Mouse (Mus musculus): ENCODE data around the gene D5Ertd579e. TPM values are rescaled to one million over a fixed set of nuclear protein-coding genes. Genes with fewer than 3 reads are reported as not detected.
"Not testable (repeated sequence)": the region's sequence is repeated elsewhere in the genome, so short reads cannot be mapped to it uniquely, and the experiment has no call there.

Gene D5Ertd579e
- total RNA-seq, 2 experiments from 2014 or later = 20.0 to 36.0 TPM

DNA sequence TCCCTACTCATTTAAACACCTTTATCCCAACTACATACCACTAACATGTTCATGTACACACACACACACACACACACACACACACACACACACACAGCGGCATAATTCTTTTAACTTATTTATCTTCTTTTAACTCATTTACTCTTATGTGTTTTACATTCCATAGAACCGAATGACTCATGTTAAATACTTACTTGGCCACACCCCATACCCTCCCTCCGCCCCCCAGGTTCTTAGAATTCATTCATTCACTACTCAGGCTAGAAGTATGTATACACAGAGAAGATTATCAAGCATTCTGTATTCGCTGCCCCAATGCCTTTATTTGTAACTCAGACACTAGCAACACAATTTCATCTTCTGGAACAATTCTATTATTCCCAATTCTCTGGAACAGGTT is 10.7 kb downstream of the D5Ertd579e start:
- no peak for ATAC-seq (ENCODE audit: poor library complexity, severe bottlenecking)

DNA sequence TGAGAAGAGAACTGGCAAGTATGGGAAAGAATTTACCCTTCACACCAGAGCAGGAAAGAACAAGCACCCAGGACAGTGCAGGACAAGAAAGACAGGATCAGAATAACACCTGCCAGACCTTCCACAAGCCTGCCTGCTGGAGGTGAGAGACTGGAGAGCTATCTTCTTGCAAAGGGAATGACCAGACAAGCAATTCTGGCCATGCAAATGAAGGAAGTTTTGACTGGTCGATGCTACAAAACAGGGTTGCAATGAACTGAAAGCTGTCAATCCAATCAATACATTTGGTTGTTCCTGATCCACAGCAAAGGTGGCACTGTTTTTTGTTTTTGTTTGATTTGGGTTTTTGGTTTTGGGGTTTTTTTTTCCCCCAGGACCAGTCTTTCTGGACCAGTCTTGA is 12.2 kb downstream of the D5Ertd579e start:
- ATAC-seq (ENCODE audit: poor library complexity, severe bottlenecking) = no peak

DNA sequence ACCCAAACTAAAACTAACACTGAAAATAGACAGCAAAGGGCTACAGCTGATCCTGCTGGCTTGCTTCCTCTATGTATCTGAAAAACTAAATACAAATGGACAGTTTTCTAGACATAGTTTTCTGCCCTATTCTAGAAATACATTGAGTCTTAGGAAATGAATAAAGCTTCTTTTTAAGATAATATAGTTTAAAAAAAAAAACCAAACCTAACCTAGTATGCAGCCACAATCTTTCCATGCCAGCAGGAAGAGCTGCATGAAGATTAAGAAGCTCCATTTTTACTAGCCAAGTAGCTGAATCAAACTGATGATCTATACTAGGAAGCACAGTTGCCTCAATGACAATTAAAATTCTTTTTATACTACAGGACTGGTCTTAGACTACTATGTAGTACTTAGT is 14.6 kb downstream of the D5Ertd579e start:
- ATAC-seq (ENCODE audit: poor library complexity, severe bottlenecking) = no peak

DNA sequence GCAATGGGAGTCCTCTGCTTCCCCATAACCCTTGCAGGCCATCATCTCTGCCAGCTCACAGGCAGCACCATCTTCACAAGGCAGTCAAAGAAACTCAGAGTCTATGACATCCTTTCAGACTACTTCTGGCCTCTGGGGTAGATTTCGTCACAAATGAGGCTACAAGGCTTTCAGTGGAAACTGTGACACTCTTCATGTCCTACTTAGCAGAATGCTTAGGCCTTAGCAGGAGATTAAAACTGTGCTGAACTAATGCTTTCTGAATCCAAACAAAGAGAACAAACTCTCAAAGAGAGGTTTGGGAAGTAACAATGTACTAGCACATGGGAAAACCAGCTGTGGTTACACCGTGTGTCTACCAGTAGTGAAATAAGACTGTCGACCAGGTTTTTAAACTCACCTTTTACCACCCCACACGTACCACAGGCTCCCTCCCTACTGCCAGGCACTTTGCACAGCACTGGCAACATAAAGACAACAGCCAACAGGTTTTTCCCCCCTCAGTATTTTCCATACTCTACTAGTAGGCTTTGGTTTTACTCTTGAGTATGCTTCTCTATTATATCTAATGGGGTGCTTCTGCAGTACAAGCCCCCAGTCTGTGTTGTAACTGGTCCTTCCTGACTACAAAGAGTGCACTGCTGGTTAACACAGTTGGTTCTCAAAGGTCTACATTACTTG is 15.8 kb downstream of the D5Ertd579e start:
- no peak for ATAC-seq (ENCODE audit: poor library complexity, severe bottlenecking)

DNA sequence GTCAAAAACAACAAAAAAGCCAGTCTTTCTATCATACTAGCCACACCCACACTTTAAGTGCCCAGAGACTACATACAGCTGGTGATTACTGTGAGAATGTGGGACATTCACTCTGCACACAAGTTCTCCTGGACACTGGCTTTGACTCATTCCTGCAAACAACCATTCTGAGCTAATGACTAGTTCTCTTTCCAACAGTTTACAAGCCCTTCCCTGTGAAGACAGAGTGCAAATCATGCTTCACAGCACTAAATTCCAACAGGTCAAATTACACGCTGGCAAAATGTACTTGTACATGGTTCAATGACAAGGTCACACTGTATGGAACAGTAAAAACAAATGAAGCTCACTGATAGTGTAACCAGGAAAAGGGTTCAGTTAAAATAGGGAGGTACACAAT is 17.0 kb downstream of the D5Ertd579e start:
- ATAC-seq (ENCODE audit: poor library complexity, severe bottlenecking) = no peak

DNA sequence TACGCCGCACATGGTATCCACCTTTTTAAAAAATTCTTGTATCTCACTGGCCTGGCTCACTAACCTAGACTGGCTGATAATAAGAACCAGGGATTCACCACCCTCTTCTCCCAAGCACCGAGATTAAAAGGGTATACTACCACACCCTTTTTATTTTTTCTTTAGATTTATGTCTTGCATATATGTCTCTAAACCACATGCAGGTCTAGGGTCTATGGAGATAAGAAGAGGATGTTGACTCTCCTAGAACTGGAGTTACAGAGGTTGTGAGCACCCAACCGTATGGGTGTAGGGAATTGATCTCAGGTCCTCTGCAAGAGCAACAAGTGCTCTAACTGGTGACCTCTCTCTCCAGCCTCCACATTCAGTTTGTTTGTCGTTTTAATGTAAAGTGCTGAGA is 17.9 kb downstream of the D5Ertd579e start:
- ATAC-seq (ENCODE audit: poor library complexity, severe bottlenecking) = no peak

DNA sequence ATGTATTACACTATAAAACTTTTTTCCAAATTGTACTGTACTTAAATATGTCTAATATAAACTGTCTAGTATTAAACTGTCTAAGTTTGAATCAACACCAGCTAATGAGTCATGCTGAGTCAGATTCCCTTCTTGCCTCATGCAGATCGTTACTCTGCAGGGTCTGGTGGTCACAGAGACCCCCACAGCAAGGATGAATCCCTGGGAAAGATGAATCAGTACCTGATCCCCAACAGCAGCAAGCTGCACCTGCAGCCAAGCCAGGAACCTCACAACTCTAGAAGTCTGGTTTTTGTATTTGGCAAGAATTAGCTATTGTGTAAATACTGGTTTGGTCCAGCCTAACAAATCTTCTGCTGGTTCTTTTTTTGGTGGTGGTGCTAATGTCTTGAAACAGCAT is 20.4 kb downstream of the D5Ertd579e start:
- no peak for ATAC-seq (ENCODE audit: poor library complexity, severe bottlenecking)

DNA sequence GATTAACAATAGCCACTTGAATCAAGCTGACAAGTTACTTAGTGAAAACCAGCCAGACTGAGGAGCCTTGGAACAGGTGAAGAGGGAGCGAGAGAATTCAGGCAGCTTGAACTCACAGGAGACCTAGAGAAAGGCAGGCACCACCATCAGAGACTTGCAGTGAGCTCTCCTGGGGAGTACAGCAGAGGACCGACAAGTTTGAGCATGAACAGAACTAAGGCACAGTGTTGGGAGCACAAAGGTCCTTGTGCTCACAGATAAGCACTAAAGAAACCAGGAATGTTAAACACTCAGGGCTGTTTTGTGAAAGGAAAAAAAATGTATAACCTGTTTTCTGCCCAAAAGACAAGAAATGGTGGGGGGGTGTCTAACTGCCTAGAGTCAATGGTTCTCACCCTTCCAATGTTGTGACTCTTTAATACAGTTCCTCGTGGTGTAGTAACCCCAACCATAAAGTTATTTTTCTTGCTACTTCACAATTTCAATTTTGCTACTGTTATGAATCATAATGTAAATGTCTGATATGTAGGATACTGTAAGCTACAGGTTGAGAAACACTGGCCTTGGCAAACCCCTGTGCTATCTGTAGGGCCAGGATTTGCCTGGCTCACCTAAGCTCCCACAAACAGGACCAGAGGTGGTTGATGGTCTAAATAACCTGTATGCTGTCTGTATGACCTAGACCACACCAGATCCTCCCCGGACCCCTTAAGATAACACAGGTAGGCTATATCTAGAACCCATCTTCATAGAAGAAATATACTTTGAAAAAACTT is 21.0 kb downstream of the D5Ertd579e start:
- no peak for ATAC-seq (ENCODE audit: poor library complexity, severe bottlenecking)

DNA sequence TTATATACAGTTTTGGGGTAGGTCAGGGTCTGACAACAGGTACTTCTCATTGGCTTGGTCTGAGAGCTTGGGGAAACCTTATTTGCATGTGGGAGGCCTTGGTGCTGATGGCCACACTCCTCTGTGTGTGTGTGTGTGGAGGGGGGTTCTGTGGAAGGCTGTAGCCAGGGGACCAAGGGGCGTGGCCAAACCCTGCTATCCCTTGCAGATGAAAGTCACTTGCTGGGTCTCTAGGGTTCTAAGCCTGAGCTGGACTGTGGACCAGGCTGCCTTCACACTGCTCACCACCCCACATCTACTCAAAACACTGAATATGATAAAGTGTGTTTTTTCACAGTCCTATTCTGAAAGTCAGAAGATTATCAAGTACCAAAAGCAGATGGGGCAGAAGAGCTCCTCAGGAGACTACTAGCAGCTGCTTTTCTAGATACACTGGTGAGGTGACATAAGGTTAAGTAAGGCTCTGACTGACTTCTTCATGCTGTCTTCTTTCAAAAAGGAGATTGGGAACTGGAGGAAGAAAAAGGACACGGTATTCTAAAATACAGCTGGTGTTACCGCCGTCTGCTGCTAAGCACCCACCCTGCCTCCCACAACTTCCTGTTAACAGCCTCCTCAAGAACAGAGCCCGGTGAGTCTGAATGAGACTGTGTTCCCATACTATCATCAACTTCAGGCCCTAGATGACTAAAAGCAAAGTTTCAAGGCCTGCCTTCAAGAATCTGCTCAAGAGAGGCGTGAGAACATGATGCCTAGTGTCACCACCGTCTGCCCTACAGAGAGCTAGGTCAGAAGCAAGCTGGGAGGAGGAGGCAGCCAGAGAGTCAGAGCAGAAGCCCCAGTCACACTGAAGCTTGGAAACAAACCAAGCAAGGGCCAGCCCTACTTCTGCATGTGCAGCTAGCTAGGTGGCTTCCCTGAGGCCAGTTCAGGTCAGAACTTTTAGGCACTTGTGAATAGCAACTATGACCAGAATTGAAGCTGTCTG is 26.5 kb downstream of the D5Ertd579e start:
- peak; percentile 67 for ATAC-seq (ENCODE audit: poor library complexity, severe bottlenecking)

DNA sequence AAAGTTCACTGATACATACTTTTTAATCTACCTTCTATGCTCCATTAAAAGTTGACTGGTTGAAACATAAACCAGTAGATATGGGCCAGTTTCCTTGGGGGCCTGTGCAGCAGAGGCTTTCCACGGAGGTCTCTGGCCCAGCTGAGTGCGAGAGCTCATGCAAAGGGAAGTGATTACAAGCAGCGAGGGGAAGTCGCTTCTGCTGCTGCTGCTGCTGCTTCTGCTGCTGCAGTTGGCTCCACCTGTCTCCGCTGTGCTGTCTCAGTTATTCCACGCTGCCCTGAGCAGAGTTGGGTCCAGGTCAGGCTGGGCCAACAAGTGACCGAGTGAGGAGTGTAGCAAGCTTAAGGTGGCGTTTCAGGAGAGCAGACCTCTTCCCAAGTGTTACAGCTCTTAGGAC is 27.3 kb downstream of the D5Ertd579e start:
- ATAC-seq (ENCODE audit: poor library complexity, severe bottlenecking) = peak; percentile 79

DNA sequence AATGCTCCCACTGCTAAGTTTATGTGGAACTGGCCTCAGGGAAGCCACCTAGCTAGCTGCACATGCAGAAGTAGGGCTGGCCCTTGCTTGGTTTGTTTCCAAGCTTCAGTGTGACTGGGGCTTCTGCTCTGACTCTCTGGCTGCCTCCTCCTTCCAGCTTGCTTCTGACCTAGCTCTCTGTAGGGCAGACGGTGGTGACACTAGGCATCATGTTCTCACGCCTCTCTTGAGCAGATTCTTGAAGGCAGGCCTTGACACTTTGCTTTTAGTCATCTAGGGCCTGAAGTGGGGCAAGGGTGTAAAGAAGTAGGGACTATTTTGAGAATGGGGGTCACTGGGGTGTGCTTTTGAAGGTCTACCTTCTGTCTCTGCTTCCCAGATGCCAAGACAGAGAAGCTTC is 27.8 kb downstream of the D5Ertd579e start:
- ATAC-seq (ENCODE audit: poor library complexity, severe bottlenecking) = not testable (repeated sequence)

DNA sequence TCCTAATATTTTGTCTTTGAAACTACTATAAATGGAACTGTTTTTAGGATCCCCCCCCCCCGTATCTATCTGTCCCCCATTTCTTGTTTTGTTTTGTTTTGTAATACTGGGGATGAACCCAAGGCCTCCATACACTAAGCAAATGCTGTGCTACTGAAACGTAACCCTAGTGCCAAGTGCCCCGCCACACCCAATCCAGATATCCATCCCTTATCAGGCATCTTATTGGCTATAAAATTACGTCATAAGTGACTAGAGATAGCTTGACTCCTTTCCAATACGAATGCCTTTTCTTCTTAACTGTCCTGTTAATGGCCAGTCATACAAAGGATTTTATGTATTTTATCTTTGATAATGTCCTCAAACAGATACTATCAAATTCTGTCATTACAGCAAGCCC is 28.7 kb downstream of the D5Ertd579e start:
- no peak for ATAC-seq (ENCODE audit: poor library complexity, severe bottlenecking)

DNA sequence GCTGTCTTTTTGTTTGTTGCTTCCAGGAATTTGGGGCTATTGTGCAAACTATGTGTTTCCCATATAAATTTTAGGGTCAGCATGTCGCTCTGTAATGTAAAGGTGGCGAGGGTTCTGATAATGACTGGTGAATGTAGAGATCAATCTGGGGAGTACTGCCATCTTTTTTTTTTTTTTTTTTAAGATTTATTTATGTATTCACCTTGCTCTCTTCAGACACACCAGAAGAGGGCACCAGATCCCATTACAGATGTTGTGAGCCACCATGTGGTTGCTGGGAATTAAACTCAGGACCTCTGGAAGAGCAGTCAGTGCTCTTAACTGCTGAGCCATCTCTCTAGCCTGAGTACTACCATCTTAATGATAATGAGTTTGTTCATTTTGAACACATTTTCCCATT is 29.1 kb downstream of the D5Ertd579e start:
- not testable (repeated sequence) for ATAC-seq (ENCODE audit: poor library complexity, severe bottlenecking)

DNA sequence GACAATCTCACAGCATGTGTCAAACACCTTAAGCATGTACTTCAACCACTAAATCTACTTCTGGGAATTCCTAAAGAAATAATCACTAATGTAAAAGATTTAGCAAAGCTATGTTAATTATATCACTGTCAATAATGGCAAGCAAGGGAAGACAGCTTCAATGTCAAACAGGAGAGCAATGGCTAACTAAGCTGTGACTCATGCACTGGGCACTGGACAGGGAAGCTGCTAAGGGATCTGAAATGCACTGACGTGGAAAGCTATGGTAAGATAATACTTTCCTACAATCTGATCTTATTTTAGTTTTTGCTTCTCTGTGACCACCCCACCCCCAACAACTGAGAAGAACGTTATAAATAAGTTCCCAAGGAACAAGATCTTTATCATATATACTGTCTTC is 32.5 kb downstream of the D5Ertd579e start:
- ATAC-seq (ENCODE audit: poor library complexity, severe bottlenecking) = no peak

DNA sequence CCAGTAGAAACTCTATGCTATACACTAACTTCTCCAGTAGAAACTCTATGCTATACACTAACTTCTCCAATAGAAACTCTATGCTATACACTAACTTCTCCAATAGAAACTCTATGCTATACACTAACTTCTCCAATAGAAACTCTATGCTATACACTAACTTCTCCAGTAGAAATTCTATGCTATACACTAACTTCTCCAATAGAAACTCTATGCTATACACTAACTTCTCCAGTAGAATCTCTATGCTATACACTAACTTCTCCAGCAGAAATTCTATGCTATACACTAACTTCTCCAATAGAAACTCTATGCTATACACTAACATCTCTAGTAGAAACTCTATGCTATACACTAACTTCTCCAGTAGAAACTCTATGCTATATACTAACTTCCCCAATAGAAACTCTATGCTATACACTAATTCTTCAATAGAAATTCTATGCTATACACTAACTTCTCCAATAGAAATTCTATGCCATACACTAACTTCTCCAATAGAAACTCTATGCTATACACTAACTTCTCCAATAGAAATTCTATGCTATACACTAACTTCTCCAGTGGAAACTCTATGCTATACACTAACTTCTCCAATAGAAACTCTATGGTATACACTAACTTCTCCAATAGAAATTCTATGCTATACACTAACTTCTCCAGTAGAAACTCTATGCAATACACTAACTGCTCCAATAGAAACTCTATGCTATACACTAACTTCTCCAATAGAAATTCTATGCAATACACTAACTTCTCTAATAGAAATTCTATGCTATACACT is 34.7 kb downstream of the D5Ertd579e start:
- ATAC-seq (ENCODE audit: poor library complexity, severe bottlenecking) = not testable (repeated sequence)

DNA sequence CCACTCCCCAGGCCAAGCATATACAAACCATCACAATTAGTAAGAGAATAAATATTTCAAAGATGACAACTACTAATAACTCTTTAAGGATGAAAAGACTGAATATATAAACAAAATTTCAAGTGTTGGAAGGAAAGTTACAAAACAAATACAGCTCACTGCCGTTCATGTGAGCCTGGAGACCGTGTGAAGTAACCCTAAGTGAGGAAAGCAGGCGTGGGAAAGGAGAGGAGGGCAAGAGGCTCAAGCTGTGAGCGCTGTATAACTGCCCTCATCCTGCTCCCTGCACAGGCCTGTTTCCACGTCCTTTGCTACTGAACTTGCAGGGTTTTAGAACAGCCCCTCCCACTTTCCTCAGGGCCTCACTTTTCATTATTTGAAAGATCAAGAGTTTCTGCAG is 70.2 kb downstream of the D5Ertd579e start:
- no peak for ATAC-seq (ENCODE audit: poor library complexity, severe bottlenecking)

DNA sequence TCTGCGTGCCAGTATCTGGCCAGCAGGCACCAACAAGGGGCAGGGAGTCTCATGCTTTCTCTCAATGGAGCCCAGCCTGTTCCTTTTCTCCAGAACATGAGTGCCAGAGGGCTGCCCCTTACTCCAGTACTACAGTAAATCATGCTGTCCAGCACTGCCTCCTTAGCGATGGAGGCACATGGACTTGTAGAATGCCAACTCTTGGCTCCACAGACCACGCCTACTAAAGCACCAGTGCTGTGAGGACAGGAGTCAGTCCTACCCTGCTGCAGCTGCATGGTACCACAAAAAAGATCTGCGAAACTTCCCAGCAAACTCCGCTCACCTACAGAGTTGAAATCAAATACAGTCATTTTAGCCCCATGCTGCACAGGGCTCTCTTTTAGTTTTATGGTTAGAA is 72.2 kb downstream of the D5Ertd579e start:
- ATAC-seq (ENCODE audit: poor library complexity, severe bottlenecking) = no peak

DNA sequence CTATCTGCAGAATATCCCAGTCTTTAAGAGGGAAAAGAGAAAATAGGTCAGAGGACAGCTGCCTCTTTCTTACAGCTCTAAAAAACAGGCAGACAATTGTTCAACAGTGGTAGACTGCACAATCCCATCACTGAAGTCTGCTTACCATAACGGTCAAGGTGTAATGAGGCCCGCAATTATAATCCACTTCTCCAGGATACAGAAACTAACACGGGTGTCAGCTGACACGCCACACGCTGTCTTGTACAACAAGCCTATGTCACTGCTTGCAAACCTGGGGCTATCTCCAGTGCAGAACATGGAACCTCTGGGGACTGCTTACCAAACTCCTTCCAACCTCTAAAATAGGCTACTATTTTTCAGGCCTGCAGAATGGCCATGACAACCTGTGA is 74.8 kb downstream of the D5Ertd579e start:
- no peak for ATAC-seq (ENCODE audit: poor library complexity, severe bottlenecking)

DNA sequence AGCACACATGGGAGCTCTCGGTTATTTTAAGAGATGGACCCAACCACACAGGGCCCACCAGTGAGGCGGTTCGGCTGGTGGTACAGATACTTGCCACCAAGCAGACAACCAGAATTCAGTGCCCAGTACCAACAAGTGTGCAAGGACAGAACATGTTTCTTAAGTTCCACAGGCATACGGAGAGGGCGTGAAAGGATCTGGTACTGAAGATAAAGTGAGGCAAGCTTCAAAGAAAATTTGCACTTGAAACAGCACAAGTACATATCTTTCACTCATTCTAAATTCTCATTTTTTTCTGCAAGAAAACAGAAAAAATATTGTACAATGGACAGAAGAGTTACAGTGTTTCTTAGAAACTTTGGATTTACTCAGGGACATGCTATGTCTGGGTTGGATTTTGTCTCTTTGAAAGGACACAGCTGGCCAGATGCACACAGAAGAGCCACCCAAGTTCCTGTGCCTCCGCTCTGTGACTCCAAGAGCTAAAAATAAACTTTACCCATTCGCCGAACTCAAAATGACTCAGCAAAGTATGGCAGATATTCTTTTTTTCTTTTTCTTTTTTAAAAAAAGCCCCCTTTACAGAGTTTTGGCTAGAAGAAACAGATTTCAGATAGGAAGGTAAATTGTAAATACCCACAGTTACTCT is 75.3 kb downstream of the D5Ertd579e start:
- no peak for ATAC-seq (ENCODE audit: poor library complexity, severe bottlenecking)

DNA sequence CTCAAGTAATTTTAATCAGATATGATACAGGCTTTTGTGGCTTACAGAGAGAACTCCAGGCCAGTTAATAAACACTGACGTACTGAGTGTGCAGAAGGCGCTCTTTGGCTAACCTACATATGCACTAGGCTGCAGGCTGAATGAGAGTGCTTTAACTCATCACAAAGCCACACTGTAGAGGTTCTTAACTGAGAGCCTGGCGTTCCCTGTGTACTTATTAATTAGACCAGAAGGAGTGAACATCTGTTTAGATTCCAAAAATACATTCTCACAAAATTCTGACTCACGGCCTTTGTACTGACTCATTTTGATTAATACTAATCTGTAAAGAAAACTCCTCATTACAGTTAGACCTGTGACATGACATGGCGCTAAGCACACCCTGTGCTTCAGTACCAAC is 76.9 kb downstream of the D5Ertd579e start:
- ATAC-seq (ENCODE audit: poor library complexity, severe bottlenecking) = no peak

Measured in megakaryocyte, adult 5-6 weeks (primary cell).